11 mouse cellular contexts compared by ENCODE assay signal in the genomic region with DNA sequence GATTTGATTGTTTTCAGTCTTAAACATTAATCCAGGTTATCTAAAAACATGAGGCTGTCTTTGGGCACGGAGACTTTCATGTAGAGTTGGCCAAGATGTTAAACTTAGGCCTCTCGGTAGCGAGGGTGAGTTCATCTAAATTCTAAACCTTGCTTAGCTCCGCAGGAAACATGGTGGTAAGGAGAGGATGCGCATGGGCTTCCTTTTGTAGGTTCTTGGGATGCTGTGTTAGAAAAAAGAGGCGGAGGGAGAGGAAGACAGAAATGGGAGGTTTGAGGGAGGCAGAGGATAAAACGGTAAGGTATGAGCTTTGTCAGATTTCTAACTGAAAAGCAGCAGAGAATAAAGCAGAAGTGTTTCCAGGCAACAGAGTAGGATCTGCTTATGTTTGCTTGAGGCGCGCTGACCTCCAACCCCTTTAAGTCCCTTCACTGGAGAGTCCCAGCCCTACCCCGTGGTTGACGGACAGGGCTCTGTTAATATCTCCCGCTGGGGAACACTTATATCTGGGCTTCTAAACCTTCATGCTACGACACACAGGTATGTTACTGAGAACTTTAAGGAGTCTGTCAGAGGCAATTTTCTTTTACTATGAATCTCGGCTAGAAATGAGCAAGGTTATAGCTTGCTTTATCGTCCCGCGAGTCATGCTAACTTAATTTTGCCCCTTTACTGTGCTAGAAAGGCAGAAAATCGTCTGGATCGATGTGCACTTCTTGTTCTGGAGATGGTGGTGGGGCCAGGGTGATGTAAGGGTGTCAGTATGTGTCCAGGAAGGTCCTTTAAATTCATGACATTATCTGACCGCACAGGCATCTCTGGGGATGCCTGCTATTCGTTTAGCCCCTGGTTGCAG. TPM values are rescaled to one million over a fixed set of nuclear protein-coding genes. Genes with fewer than 3 reads are reported as not detected.
DNase-seq lines count a peak whose midpoint lies in the region; ATAC-seq and TF ChIP-seq lines count a peak whose summit lies in the region.
"Had no signal": no experiment of that assay in that cellular context is flagged by ENCODE, and none has a peak within 500 bp of the region (broad histone marks: within the 10 kb centered on the region; RNA-seq: fewer than 3 reads in every experiment).

No protein-coding gene starts in this region.

- no peaks in the 10 kb centered on the region for H3K27me3 ChIP-seq in forebrain, embryonic 13.5 days
- H3K27me3 ChIP-seq in forebrain, embryonic 10.5 days (ENCODE audit: poor library complexity, severe bottlenecking), result no peaks in the 10 kb centered on the region
- no peaks in the 10 kb centered on the region for H3K27me3 ChIP-seq in neural tube, embryonic 13.5 days
- no peaks in the 10 kb centered on the region for H3K27me3 ChIP-seq in limb, embryonic 15.5 days
- no peaks in the 10 kb centered on the region for H3K27me3 ChIP-seq in thymus, adult 2 months (ENCODE audit: control insufficient read depth, insufficient read depth, low read length)

- TF ChIP-seq POLR2A in thymus, adult 2 months (IDR thresholded peaks at IDR 0.05; ENCODE audit: control insufficient read depth, extremely low read depth, insufficient read depth, low read length, poor library complexity), result no peak

- no peak overlapping the region for H3K9ac ChIP-seq in forebrain, embryonic 13.5 days
- H3K9ac ChIP-seq in neural tube, embryonic 13.5 days, result 0 out of 2 replicates have a peak overlapping the region, but pooled peaks have one; percentile 22
- H3K9ac ChIP-seq in limb, embryonic 15.5 days, result no peak overlapping the region

- no peak overlapping the region for H3K4me2 ChIP-seq in forebrain, embryonic 13.5 days
- H3K4me2 ChIP-seq in neural tube, embryonic 13.5 days, result peak overlapping the region; percentile 9; the same call in 1 of the 2 replicates
- 0 out of 2 replicates have a peak overlapping the region, but pooled peaks have one; percentile 19 for H3K4me2 ChIP-seq in limb, embryonic 15.5 days
- H3K4me2 ChIP-seq: heart, embryonic 11.5 days had no signal

- WGBS in forebrain, embryonic 13.5 days, result 71% methylated on average over 21 of the region's 21 CpGs
- 76% methylated on average over 21 of the region's 21 CpGs for WGBS in forebrain, embryonic 10.5 days
- 69% methylated on average over 21 of the region's 21 CpGs for WGBS in neural tube, embryonic 13.5 days
- WGBS in limb, embryonic 15.5 days, result 48% methylated on average over 21 of the region's 21 CpGs
- 75% methylated on average over 21 of the region's 21 CpGs for WGBS in thymus, adult 2 months

- H3K36me3 ChIP-seq in forebrain, embryonic 13.5 days (ENCODE audit: poor library complexity, severe bottlenecking), result no peaks in the 10 kb centered on the region
- H3K36me3 ChIP-seq in forebrain, embryonic 10.5 days (replicated peaks), result no peaks in the 10 kb centered on the region
- H3K36me3 ChIP-seq in neural tube, embryonic 13.5 days, result no peaks in the 10 kb centered on the region
- H3K36me3 ChIP-seq in limb, embryonic 15.5 days, result no peaks in the 10 kb centered on the region
- H3K36me3 ChIP-seq in thymus, adult 2 months (ENCODE audit: control insufficient read depth, insufficient read depth, low read length), result no peaks in the 10 kb centered on the region

- no peak overlapping the region for H3K27ac ChIP-seq in forebrain, embryonic 13.5 days
- no peak overlapping the region for H3K27ac ChIP-seq in forebrain, embryonic 10.5 days
- no peak overlapping the region for H3K27ac ChIP-seq in neural tube, embryonic 13.5 days (replicated peaks)
- H3K27ac ChIP-seq in limb, embryonic 15.5 days, result no peak overlapping the region; the same call in 1 of the 2 replicates
- no peak overlapping the region for H3K27ac ChIP-seq in thymus, adult 2 months (ENCODE audit: control insufficient read depth, insufficient read depth, low read length)

- no peak for DNase-seq in forebrain, embryonic 10.5 days (ENCODE audit: extremely low spot score, low spot score)
- DNase-seq in neural tube, embryonic 10.5 days (ENCODE audit: extremely low spot score, low spot score), result no peak
- DNase-seq in retina, postnatal 1 day, result peak; percentile 19
- DNase-seq in liver, result no peak
- DNase-seq in thymus, adult 2 months, result no peak
- DNase-seq: adrenal gland, adult 8-10 months had no signal

- no peaks in the 10 kb centered on the region for H3K9me3 ChIP-seq in forebrain, embryonic 13.5 days (replicated peaks)
- no peaks in the 10 kb centered on the region for H3K9me3 ChIP-seq in forebrain, embryonic 10.5 days
- no peaks in the 10 kb centered on the region for H3K9me3 ChIP-seq in neural tube, embryonic 13.5 days
- no peaks in the 10 kb centered on the region for H3K9me3 ChIP-seq in limb, embryonic 15.5 days

- TF ChIP-seq CTCF in thymus, adult 2 months (IDR thresholded peaks at IDR 0.05; ENCODE audit: borderline replicate concordance, control insufficient read depth, extremely low read depth, insufficient read depth, low read length, poor library complexity), result no peak

- no peak overlapping the region for H3K4me3 ChIP-seq in forebrain, embryonic 13.5 days
- H3K4me3 ChIP-seq in forebrain, embryonic 10.5 days, result no peak overlapping the region
- H3K4me3 ChIP-seq in neural tube, embryonic 13.5 days, result no peak overlapping the region
- no peak overlapping the region for H3K4me3 ChIP-seq in limb, embryonic 15.5 days
- no peak overlapping the region for H3K4me3 ChIP-seq in thymus, adult 2 months (ENCODE audit: control insufficient read depth, insufficient read depth, low read length)

- ATAC-seq in forebrain, embryonic 13.5 days, result peak; percentile 46
- ATAC-seq in neural tube, embryonic 13.5 days (ENCODE audit: low read depth), result peak; percentile 59
- no peak for ATAC-seq in limb, embryonic 15.5 days (ENCODE audit: insufficient number of reproducible peaks, low FRiP score, low TSS enrichment, low read depth)
- ATAC-seq: intestine, postnatal 0 days had no signal

- H3K4me1 ChIP-seq in forebrain, embryonic 13.5 days, result no peaks in the 10 kb centered on the region
- H3K4me1 ChIP-seq in forebrain, embryonic 10.5 days, result peaks cover 18% of the 10 kb centered on the region
- peaks cover 15% of the 10 kb centered on the region for H3K4me1 ChIP-seq in neural tube, embryonic 13.5 days (replicated peaks)
- peaks cover 7% of the 10 kb centered on the region; the same call in 1 of the 2 replicates for H3K4me1 ChIP-seq in limb, embryonic 15.5 days
- H3K4me1 ChIP-seq in thymus, adult 2 months (replicated peaks; ENCODE audit: control insufficient read depth, insufficient read depth, low read length), result no peaks in the 10 kb centered on the region

RNA-seq across cellular contexts. Expression of gene Sel1l, which starts 29.3 kb away (rescaled TPM):
- 93.4 and 95.3 TPM in 2 replicates for polyA plus RNA-seq in forebrain, embryonic 13.5 days (2015; fragmentation: Nextera tagmentation; extraction: Ambion mirVana)
- 60.7 and 61.5 TPM in 2 replicates for polyA plus RNA-seq in forebrain, embryonic 10.5 days (2016; fragmentation: Nextera tagmentation; extraction: Ambion mirVana)
- 111 and 128 TPM in 2 replicates for polyA plus RNA-seq in neural tube, embryonic 13.5 days (2015; fragmentation: Nextera tagmentation; extraction: Ambion mirVana)
- polyA plus RNA-seq in limb, embryonic 15.5 days (2015; fragmentation: Nextera tagmentation; extraction: Ambion mirVana), result 100 and 101 TPM in 2 replicates
- polyA plus RNA-seq in thymus, adult 2 months (2012; rRNA removed), result 48.5 and 67.6 TPM in 2 replicates
